In the genomic region with DNA sequence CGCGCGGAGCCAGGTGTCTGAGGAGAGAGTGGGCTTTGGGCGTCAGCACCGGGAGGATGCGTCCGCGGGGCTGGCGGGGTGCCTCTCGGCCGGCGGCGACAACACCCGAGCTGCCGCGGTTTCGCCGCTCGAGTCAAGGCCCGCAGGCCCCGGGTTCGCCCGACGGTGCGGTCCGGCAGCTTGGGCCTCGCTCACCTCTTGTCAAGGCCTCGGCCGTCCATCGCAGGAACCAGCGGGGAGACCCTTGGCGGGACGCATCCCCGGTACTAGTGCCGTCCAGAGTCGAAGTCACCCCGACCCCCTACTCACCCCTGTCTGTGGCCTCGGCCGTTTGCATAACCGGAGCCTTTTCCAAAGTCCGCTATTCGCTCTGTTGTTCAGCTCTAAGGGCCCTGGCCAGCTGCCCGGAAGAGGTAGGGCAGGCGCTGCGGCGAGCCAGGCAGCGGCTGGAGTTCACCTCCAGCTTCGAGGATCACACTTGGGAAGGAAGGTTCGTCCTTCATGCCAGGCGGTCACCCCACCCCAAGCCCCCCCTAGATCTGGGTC, we compare ENCODE assay signal across 9 mouse cellular contexts. TPM values are rescaled to one million over a fixed set of nuclear protein-coding genes. Genes with fewer than 3 reads are reported as not detected.
DNase-seq lines count a peak whose midpoint lies in the region; ATAC-seq and TF ChIP-seq lines count a peak whose summit lies in the region.
"Had no signal": no experiment of that assay in that cellular context is flagged by ENCODE, and none has a peak within 500 bp of the region (broad histone marks: within the 10 kb centered on the region; RNA-seq: fewer than 3 reads in every experiment).

No protein-coding gene starts in this region.

- H3K9ac ChIP-seq in forebrain, embryonic 14.5 days (ENCODE audit: low read length) = peak overlapping the region; percentile 98
- H3K9ac ChIP-seq in hindbrain, embryonic 14.5 days = peak overlapping the region; percentile 99

- under 1% methylated on average over 50 of the region's 50 CpGs for WGBS in bone marrow, adult 2 months
- WGBS in forebrain, embryonic 14.5 days = under 1% methylated on average over 49 of the region's 50 CpGs
- WGBS in hindbrain, embryonic 14.5 days = 0% methylated on average over 50 of the region's 50 CpGs
- WGBS in macrophage (ENCODE audit: missing documents) = under 1% methylated on average over 47 of the region's 50 CpGs

- peaks cover 6% of the 10 kb centered on the region for H3K36me3 ChIP-seq in forebrain, embryonic 14.5 days (ENCODE audit: control insufficient read depth, insufficient read depth, low read length)
- H3K36me3 ChIP-seq in hindbrain, embryonic 14.5 days (replicated peaks; ENCODE audit: control insufficient read depth, insufficient read depth) = peaks cover 12% of the 10 kb centered on the region
- peaks cover 6% of the 10 kb centered on the region for H3K36me3 ChIP-seq in macrophage (ENCODE audit: inconsistent target)

- peaks cover 2% of the 10 kb centered on the region; the same call in 1 of the 2 replicates for H3K4me1 ChIP-seq in bone marrow, adult 2 months (ENCODE audit: control insufficient read depth, insufficient read depth, low read length)
- peaks cover 16% of the 10 kb centered on the region for H3K4me1 ChIP-seq in forebrain, embryonic 14.5 days (ENCODE audit: control insufficient read depth, insufficient read depth, low read length)
- H3K4me1 ChIP-seq in hindbrain, embryonic 14.5 days (replicated peaks; ENCODE audit: control insufficient read depth, insufficient read depth, low read length) = peaks cover 23% of the 10 kb centered on the region

- H3K9me3 ChIP-seq in forebrain, embryonic 14.5 days (replicated peaks; ENCODE audit: control insufficient read depth, low read length) = no peaks in the 10 kb centered on the region
- no peaks in the 10 kb centered on the region for H3K9me3 ChIP-seq in hindbrain, embryonic 14.5 days (ENCODE audit: control insufficient read depth, low read length)

- peak overlapping the region; percentile 69 for H3K4me2 ChIP-seq in forebrain, embryonic 14.5 days (ENCODE audit: low read length)
- H3K4me2 ChIP-seq in hindbrain, embryonic 14.5 days (replicated peaks) = peak overlapping the region; percentile 80

- no peak for TF ChIP-seq POLR2A in bone marrow, adult 2 months (IDR thresholded peaks at IDR 0.05; ENCODE audit: borderline replicate concordance, control insufficient read depth, low read depth, low read length)

- peak overlapping the region; percentile 89 for H3K4me3 ChIP-seq in bone marrow, adult 2 months (replicated peaks; ENCODE audit: control insufficient read depth, low read depth, low read length)
- H3K4me3 ChIP-seq in forebrain, embryonic 14.5 days (ENCODE audit: low read depth, low read length) = peak overlapping the region; percentile 91
- peak overlapping the region; percentile 97 for H3K4me3 ChIP-seq in hindbrain, embryonic 14.5 days (replicated peaks; ENCODE audit: low read length)
- peak overlapping the region; percentile 73 for H3K4me3 ChIP-seq in macrophage (ENCODE audit: inconsistent target)

- ATAC-seq in forebrain, embryonic 14.5 days = peak; percentile 70
- ATAC-seq in hindbrain, embryonic 14.5 days (ENCODE audit: low FRiP score) = peak; percentile 72

- peak overlapping the region; percentile 97 for H3K27ac ChIP-seq in bone marrow, adult 2 months (ENCODE audit: control insufficient read depth, insufficient read depth, low read depth, low read length, poor library complexity)
- H3K27ac ChIP-seq in forebrain, embryonic 14.5 days (ENCODE audit: low read depth, low read length) = peak overlapping the region; percentile 91
- H3K27ac ChIP-seq in hindbrain, embryonic 14.5 days = peak overlapping the region; percentile 98
- peak overlapping the region; percentile 71 for H3K27ac ChIP-seq in macrophage

- H3K79me2 ChIP-seq in macrophage (ENCODE audit: inconsistent target) = peaks cover 54% of the 10 kb centered on the region

- TF ChIP-seq CTCF in bone marrow, adult 2 months (IDR thresholded peaks at IDR 0.05; ENCODE audit: control insufficient read depth, insufficient read depth, low read length) = no peak

- no peaks in the 10 kb centered on the region for H3K27me3 ChIP-seq in forebrain, embryonic 14.5 days (replicated peaks; ENCODE audit: control insufficient read depth, insufficient read depth, low read length)
- H3K27me3 ChIP-seq in hindbrain, embryonic 14.5 days (ENCODE audit: control insufficient read depth, insufficient read depth, low read length) = no peaks in the 10 kb centered on the region

- DNase-seq in adrenal gland, adult 2 months = peak; percentile 85
- no peak for DNase-seq in adrenal gland, adult (ENCODE audit: inconsistent age in 2 of 2, low spot score in 1 of 2)
- peak; percentile 67 for DNase-seq in forebrain, embryonic 14.5 days (ENCODE audit: low spot score)
- peak; percentile 49 for DNase-seq in hindbrain, embryonic 14.5 days (ENCODE audit: low spot score)
- peak; percentile 32 to 35 for DNase-seq in left cerebral cortex, adult 8-10 months (ENCODE audit: low spot score in 2 of 2)
- peak; percentile 18 for DNase-seq in telencephalon, adult 2 months (ENCODE audit: low read depth, low spot score)

RNA-seq across cellular contexts. Expression of a gene that starts 0.5 kb away (rescaled TPM):
- under 1 TPM in 1 of 2 experiments, not detected in 1; 0.46 TPM for total RNA-seq in adrenal gland, adult 2 months (2021)
- 0.57 TPM in 1 of 2 replicates, not detected in the other for polyA plus RNA-seq in adrenal gland, adult 2 months (2012; rRNA removed)
- 2.7 TPM in 1 of 2 replicates, not detected in the other for polyA plus RNA-seq in bone marrow, adult 2 months (2011; ENCODE audit: insufficient read depth, insufficient read length, low replicate concordance, missing spikeins)
- 0.24 and 0.30 TPM in 2 replicates for polyA plus RNA-seq in forebrain, embryonic 14.5 days (2014; fragmentation: Nextera tagmentation; extraction: Ambion mirVana)
- 0.25 and 0.54 TPM in 2 replicates for polyA plus RNA-seq in hindbrain, embryonic 14.5 days (2014; fragmentation: Nextera tagmentation; extraction: Ambion mirVana)
- not detected for total RNA-seq in left cerebral cortex, adult 8-10 months (2022)
- total RNA-seq in macrophage (2018; cell fraction: chromatin; rRNA removed) = 1 to 10 TPM in 2 of 26 experiments, not detected in 24; 1.2 TPM
- under 1 TPM in 14 of 26 experiments, not detected in 12; 0.16 to 0.49 (median 0.25) TPM for total RNA-seq in macrophage (2018; cell fraction: cytosol; rRNA removed)
- not detected for total RNA-seq in macrophage (2018; cell fraction: nucleus; rRNA removed)
- polyA plus RNA-seq in macrophage (2018) = not detected in 3 replicates
- total RNA-seq: layer of hippocampus, postnatal 14 days had no signal

RNA-seq across cellular contexts. Expression of a gene that starts 1.8 kb away (rescaled TPM):
- 100 to 1,000 TPM in 1 of 2 experiments, 10 to 100 TPM in 1; 64.9 to 108 TPM for total RNA-seq in adrenal gland, adult 2 months (2021)
- 5.3 and 6.8 TPM in 2 replicates for polyA plus RNA-seq in adrenal gland, adult 2 months (2012; rRNA removed)
- polyA plus RNA-seq in bone marrow, adult 2 months (2011; ENCODE audit: insufficient read depth, insufficient read length, low replicate concordance, missing spikeins) = 87.4 and 144 TPM in 2 replicates
- polyA plus RNA-seq in forebrain, embryonic 14.5 days (2014; fragmentation: Nextera tagmentation; extraction: Ambion mirVana) = 142 and 193 TPM in 2 replicates
- 132 and 144 TPM in 2 replicates for polyA plus RNA-seq in hindbrain, embryonic 14.5 days (2014; fragmentation: Nextera tagmentation; extraction: Ambion mirVana)
- total RNA-seq in left cerebral cortex, adult 8-10 months (2022) = 100 to 1,000 TPM in 2 of 4 experiments, 10 to 100 TPM in 2; 92.1 to 119 (median 102) TPM
- total RNA-seq in macrophage (2018; cell fraction: chromatin; rRNA removed) = 100 to 1,000 TPM; 135 to 489 (median 330) TPM
- total RNA-seq in macrophage (2018; cell fraction: cytosol; rRNA removed) = 10 to 100 TPM in 25 of 26 experiments, 1 to 10 TPM in 1; 10.0 to 33.7 (median 17.8) TPM
- total RNA-seq in macrophage (2018; cell fraction: nucleus; rRNA removed) = 100 to 1,000 TPM; 117 to 316 (median 178) TPM
- polyA plus RNA-seq in macrophage (2018) = 23.5 to 51.9 TPM (median 44.7 TPM) in 3 replicates

RNA-seq across cellular contexts. Expression of a gene that starts 26.4 kb away (rescaled TPM):
- total RNA-seq in adrenal gland, adult 2 months (2021) = 1 to 10 TPM; 1.1 to 6.9 TPM
- 0.97 and 1.4 TPM in 2 replicates for polyA plus RNA-seq in adrenal gland, adult 2 months (2012; rRNA removed)
- 0.72 TPM in 1 of 2 replicates, not detected in the other for polyA plus RNA-seq in bone marrow, adult 2 months (2011; ENCODE audit: insufficient read depth, insufficient read length, low replicate concordance, missing spikeins)
- 2.5 and 3.1 TPM in 2 replicates for polyA plus RNA-seq in forebrain, embryonic 14.5 days (2014; fragmentation: Nextera tagmentation; extraction: Ambion mirVana)
- polyA plus RNA-seq in hindbrain, embryonic 14.5 days (2014; fragmentation: Nextera tagmentation; extraction: Ambion mirVana) = 10.2 and 10.7 TPM in 2 replicates
- 10 to 100 TPM in 1 of 4 experiments, 1 to 10 TPM in 3; 8.0 to 11.0 (median 9.0) TPM for total RNA-seq in left cerebral cortex, adult 8-10 months (2022)
- under 1 TPM in 20 of 26 experiments, not detected in 6; 0.12 to 0.82 (median 0.39) TPM for total RNA-seq in macrophage (2018; cell fraction: chromatin; rRNA removed)
- total RNA-seq in macrophage (2018; cell fraction: cytosol; rRNA removed) = under 1 TPM; 0.08 to 0.90 (median 0.43) TPM
- 1 to 10 TPM in 3 of 26 experiments, under 1 TPM in 23; 0.11 to 1.4 (median 0.38) TPM for total RNA-seq in macrophage (2018; cell fraction: nucleus; rRNA removed)
- polyA plus RNA-seq in macrophage (2018) = 0.21 to 0.40 TPM (median 0.35 TPM) in 3 replicates

RNA-seq across cellular contexts. Expression of a gene that starts 43.1 kb away (rescaled TPM):
- not detected for total RNA-seq in adrenal gland, adult 2 months (2021)
- polyA plus RNA-seq in adrenal gland, adult 2 months (2012; rRNA removed) = not detected in 2 replicates
- polyA plus RNA-seq in bone marrow, adult 2 months (2011; ENCODE audit: insufficient read depth, insufficient read length, low replicate concordance, missing spikeins) = not detected in 2 replicates
- not detected in 2 replicates for polyA plus RNA-seq in forebrain, embryonic 14.5 days (2014; fragmentation: Nextera tagmentation; extraction: Ambion mirVana)
- polyA plus RNA-seq in hindbrain, embryonic 14.5 days (2014; fragmentation: Nextera tagmentation; extraction: Ambion mirVana) = not detected in 2 replicates
- not detected for total RNA-seq in left cerebral cortex, adult 8-10 months (2022)
- not detected for total RNA-seq in macrophage (2018; cell fraction: chromatin; rRNA removed)
- total RNA-seq in macrophage (2018; cell fraction: cytosol; rRNA removed) = not detected
- not detected for total RNA-seq in macrophage (2018; cell fraction: nucleus; rRNA removed)
- not detected in 3 replicates for polyA plus RNA-seq in macrophage (2018)
- total RNA-seq: layer of hippocampus, postnatal 14 days had no signal

Comparison
In these comparisons a context has a peak if more than half of its experiments do, and no peak if none do; other contexts are left out.
1. DNase-seq: peak in adrenal gland, adult 2 months (single experiment), forebrain, embryonic 14.5 days (single experiment), hindbrain, embryonic 14.5 days (single experiment), left cerebral cortex, adult 8-10 months (2 of 2) and telencephalon, adult 2 months (single experiment); none in adrenal gland, adult (0 of 2).
2. Peak in every context shown above with its lines, with median percentiles within 50 percentile points of each other: H3K27ac ChIP-seq and H3K4me3 ChIP-seq.